Mouse (Mus musculus) midbrain, embryonic 14.5 days (tissue): Measurements from ENCODE around the gene Slc25a51. TPM values are rescaled to one million over a fixed set of nuclear protein-coding genes. Genes with fewer than 3 reads are reported as not detected.
A peak's percentile ranks its signal among the peaks of the same experiment; 100 is the strongest.

Experiments used
- ATAC-seq: fragments of 200-750 bp; cut with Nextera tagmentation; 2 replicates; pipeline ENCODE4 v1.8.0; 2017; ENCODE audit warnings: moderate number of reproducible peaks, moderate library complexity; ENCODE audit not compliant: low FRiP score, low TSS enrichment
- DNase-seq: peaks from one replicate; pipeline ENCODE4 v3.0.0-alpha.2; 2015
- H3K27ac ChIP-seq: fragments of 300-500 bp; sonication (generic); replicated peaks from 2 replicates; pipeline ENCODE4 v1.5.1; 2014; ENCODE audit warnings: mild to moderate bottlenecking, low read depth, low read length, moderate library complexity
- H3K27me3 ChIP-seq: fragments of 300-500 bp; sonication (generic); 2 replicates; pipeline ENCODE4 v1.6.1; 2014; ENCODE audit warnings: low read length, control low read depth, mixed read lengths; ENCODE audit not compliant: control insufficient read depth, insufficient read depth
- H3K36me3 ChIP-seq: fragments of 300-500 bp; sonication (generic); 2 replicates; pipeline ENCODE4 v1.6.1; 2014; ENCODE audit warnings: low read length, control low read depth; ENCODE audit not compliant: control insufficient read depth, insufficient read depth
- H3K4me1 ChIP-seq: fragments of 300-500 bp; sonication (generic); 2 replicates; pipeline ENCODE4 v1.6.1; 2014; ENCODE audit warnings: mild to moderate bottlenecking, antibody characterized with exemption, low read length, control low read depth; ENCODE audit not compliant: control insufficient read depth, insufficient read depth
- H3K4me2 ChIP-seq: fragments of 300-500 bp; sonication (generic); 2 replicates; pipeline ENCODE4 v1.6.1; 2014; ENCODE audit warnings: mild to moderate bottlenecking, low read length, moderate library complexity
- H3K4me3 ChIP-seq: fragments of 300-500 bp; sonication (generic); replicated peaks from 2 replicates; pipeline ENCODE4 v1.5.1; 2014; ENCODE audit warnings: low read depth, low read length
- H3K9ac ChIP-seq: fragments of 300-500 bp; sonication (generic); replicated peaks from 2 replicates; pipeline ENCODE4 v1.6.1; 2014; ENCODE audit warnings: mild to moderate bottlenecking, low read length, moderate library complexity
- H3K9me3 ChIP-seq: fragments of 300-500 bp; sonication (generic); 2 replicates; pipeline ENCODE4 v1.6.1; 2016; ENCODE audit warnings: low read length, control low read depth, mixed read lengths; ENCODE audit not compliant: control insufficient read depth
- WGBS: fragments of 180-500 bp; shearing (Covaris S2); extraction: QIAGEN DNeasy Blood & Tissue Kit; methylation state at CpG from one replicate; pipeline ENCODE4 v1.1.7; 2014; 5-methylcytosine and 5-hydroxymethylcytosine counted together
- polyA plus RNA-seq: library from polyadenylated mRNA; unstranded; fragments of >200 nt; fragmentation: Nextera tagmentation; extraction: Ambion mirVana; gene quantifications from 2 replicates; pipeline ENCODE4 v1.2.1, GENCODE M21; 2014

Gene Slc25a51
- polyA plus RNA-seq, 1 experiment from 2014 or later: 79.5 TPM

DNA sequence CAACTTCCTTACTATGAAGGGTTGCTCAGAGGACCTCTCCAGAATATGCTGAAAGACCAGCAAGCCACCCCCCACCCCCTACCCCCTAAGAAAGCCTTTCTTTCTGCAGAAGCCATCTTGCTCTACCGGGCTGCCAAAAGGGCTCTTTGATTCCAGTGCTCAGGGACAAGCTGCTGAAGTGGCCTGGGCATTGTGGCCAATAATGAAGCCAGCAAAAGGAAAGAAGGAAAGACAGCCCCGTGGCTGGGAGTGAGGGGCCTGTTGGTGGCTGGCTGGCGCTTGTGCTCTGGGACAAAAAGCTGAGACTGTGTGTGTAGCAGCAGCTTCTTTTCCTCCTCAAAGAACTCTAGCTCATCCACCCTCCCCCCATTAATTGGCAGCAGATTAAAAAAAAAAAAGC is 12.2 kb upstream of the Slc25a51 start:
- Histone ChIP-seq H3K9me3 (no peaks in the 10 kb centered on the region), H3K36me3 (no peaks in the 10 kb centered on the region), H3K27ac (0 out of 2 replicates have a peak overlapping the region, but pooled peaks have one; percentile 8), H3K4me2 (no peak overlapping the region), H3K27me3 (no peaks in the 10 kb centered on the region), H3K4me1 (peaks cover 11% of the 10 kb centered on the region), H3K9ac (no peak overlapping the region), H3K4me3 (no peak overlapping the region)
- no peak for DNase-seq
- no peak for ATAC-seq
- 29% methylated on average over 3 of the region's 3 CpGs for WGBS

- H3K4me2 ChIP-seq: no peak overlapping the region
- ATAC-seq (no peak), DNase-seq (no peak)
- H3K36me3 ChIP-seq: no peaks in the 10 kb centered on the region
- H3K4me3 ChIP-seq: no peak overlapping the region
- WGBS: 79% methylated on average over 4 of the region's 4 CpGs
- H3K27me3 ChIP-seq: no peaks in the 10 kb centered on the region
- no peak overlapping the region for H3K9ac ChIP-seq
- peaks cover 11% of the 10 kb centered on the region for H3K4me1 ChIP-seq
- no peak overlapping the region for H3K27ac ChIP-seq
- no peaks in the 10 kb centered on the region for H3K9me3 ChIP-seq
Measured at GRCm38 (mm10) chr4:45419051-45419450, 10.5 kb upstream of the Slc25a51 start.

- peak; percentile 88 for DNase-seq
- Histone ChIP-seq H3K27ac (no peak overlapping the region), H3K27me3 (no peaks in the 10 kb centered on the region), H3K9me3 (no peaks in the 10 kb centered on the region), H3K4me3 (no peak overlapping the region), H3K9ac (no peak overlapping the region; the same call in 1 of the 2 replicates), H3K4me1 (peaks cover 11% of the 10 kb centered on the region; the same call in 1 of the 2 replicates), H3K4me2 (peak overlapping the region; percentile 33), H3K36me3 (no peaks in the 10 kb centered on the region)
- WGBS: 13% methylated on average over 11 of the region's 11 CpGs
- peak; percentile 62; the same call in 1 of the 2 replicates for ATAC-seq
Measured at GRCm38 (mm10) chr4:45418229-45418950, 9.8 kb upstream of the Slc25a51 start.

DNA sequence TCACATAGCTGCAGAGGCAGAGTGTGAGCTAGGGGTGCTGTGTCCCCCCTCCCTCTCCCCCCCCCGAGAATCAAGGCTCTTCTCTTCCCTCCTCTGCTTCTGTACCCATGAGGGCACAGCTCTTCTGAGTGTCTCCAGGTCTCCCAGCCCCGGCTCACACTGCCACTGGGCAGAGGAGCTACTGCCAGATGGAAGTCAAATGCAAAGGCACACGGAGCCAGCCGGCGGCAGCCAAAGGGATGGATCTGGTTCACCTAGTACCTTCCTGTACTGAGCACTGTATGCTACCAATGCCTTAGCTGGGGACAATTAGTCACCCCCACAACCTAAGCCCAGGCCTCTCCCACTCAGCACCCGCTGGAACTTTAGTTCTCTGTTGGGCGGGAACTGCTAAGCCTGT is 7.7 kb upstream of the Slc25a51 start:
- H3K9ac ChIP-seq: no peak overlapping the region
- no peaks in the 10 kb centered on the region for H3K36me3 ChIP-seq
- H3K4me3 ChIP-seq: no peak overlapping the region
- DNase-seq (no peak), ATAC-seq (no peak)
- peaks cover 7% of the 10 kb centered on the region; the same call in 1 of the 2 replicates for H3K4me1 ChIP-seq
- H3K27me3 ChIP-seq: no peaks in the 10 kb centered on the region
- H3K9me3 ChIP-seq: no peaks in the 10 kb centered on the region
- no peak overlapping the region for H3K27ac ChIP-seq
- H3K4me2 ChIP-seq: no peak overlapping the region
- 71% methylated on average over 7 of the region's 7 CpGs for WGBS

DNA sequence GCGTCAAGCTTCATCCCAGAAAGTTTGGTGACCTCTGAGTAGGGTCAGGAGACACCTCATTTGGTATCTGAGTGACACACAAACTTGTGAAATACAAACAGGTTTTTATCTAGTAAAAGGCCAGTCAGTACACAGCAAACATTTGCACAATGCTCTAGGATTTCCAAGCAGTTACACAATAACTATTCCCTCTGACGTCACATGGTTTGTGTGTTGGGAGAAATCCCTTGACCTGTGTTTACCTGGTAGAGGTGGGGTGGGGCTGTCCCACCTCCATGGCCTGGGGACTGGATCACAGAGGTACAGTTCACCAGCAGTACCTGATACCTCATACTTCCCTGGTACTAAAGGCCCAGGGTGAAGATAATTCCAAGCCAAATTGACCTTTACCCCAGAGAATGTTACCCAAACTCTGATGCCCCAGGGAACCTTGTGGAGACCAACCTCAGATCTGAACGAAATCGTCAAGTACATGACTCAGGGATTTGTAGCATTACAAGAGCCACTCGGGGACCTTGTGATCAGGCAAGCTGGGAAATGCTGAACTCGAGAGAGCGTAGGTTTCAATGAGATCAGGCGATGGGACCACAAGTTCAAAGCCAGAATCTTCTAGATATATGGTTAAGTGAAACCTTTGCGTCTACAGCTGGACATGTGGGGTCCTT is 5.2 kb upstream of the Slc25a51 start:
- ATAC-seq: no peak
- no peak overlapping the region for H3K9ac ChIP-seq
- DNase-seq: no peak
- no peaks in the 10 kb centered on the region for H3K9me3 ChIP-seq
- H3K4me2 ChIP-seq: no peak overlapping the region
- H3K4me3 ChIP-seq: no peak overlapping the region
- no peaks in the 10 kb centered on the region for H3K27me3 ChIP-seq
- peaks cover 6% of the 10 kb centered on the region; the same call in 1 of the 2 replicates for H3K4me1 ChIP-seq
- no peaks in the 10 kb centered on the region for H3K36me3 ChIP-seq
- WGBS: 86% methylated on average over 9 of the region's 9 CpGs
- H3K27ac ChIP-seq: no peak overlapping the region

DNA sequence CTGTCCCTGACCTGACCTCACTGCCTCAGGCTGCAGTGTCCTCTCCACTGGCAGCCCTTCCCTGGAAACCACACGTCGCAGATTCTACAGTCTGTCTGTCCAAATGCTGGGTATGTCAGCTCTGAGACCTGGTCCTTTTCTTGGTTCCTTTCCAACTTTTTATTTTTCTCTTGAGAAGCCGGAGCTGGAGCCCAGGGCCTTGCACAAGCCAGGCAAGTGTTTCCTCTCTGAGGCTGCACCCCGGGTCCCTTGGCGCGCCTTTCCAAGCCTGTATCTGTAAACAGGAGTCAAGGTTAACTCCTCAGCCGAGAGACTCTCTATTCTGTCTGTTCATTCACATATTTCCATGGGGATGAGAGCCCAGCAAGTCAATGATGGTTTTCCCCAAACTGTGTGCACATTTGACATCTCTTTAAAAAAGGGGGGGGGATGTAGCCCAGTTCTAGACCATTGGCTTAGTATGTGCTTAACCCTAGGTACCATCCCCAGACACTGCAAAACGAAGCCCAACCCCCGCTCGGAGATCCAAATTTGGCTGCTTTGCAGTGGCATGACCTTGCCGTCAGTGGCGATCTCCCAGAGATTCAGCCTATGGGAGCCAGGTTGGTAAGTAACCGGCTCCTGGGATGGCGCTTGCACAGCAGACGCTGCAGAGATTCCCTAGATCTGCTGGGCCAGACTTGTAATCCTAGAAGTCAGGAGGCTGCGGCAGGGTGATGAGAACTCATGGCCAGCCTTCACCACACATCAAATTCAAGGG is 4.0 kb upstream of the Slc25a51 start:
- H3K27me3 ChIP-seq: no peaks in the 10 kb centered on the region
- WGBS: 77% methylated on average over 16 of the region's 16 CpGs
- H3K4me3 ChIP-seq: no peak overlapping the region
- H3K9me3 ChIP-seq: no peaks in the 10 kb centered on the region
- H3K36me3 ChIP-seq: no peaks in the 10 kb centered on the region
- no peak overlapping the region for H3K4me2 ChIP-seq
- DNase-seq: no peak
- no peak for ATAC-seq
- no peak overlapping the region for H3K27ac ChIP-seq
- peaks cover 8% of the 10 kb centered on the region; the same call in 1 of the 2 replicates for H3K4me1 ChIP-seq
- H3K9ac ChIP-seq: no peak overlapping the region

GRCm38 (mm10) chr4:45411181-45411790 is 2.7 kb upstream of the Slc25a51 start:
- no peak overlapping the region for H3K27ac ChIP-seq
- no peak overlapping the region for H3K4me3 ChIP-seq
- H3K27me3 ChIP-seq: no peaks in the 10 kb centered on the region
- H3K4me2 ChIP-seq: no peak overlapping the region
- H3K4me1 ChIP-seq: peaks cover 21% of the 10 kb centered on the region
- no peak for ATAC-seq
- H3K9ac ChIP-seq: no peak overlapping the region
- no peak for DNase-seq
- whole genome bisulfite sequencing: 86% methylated on average over 8 of the region's 8 CpGs
- no peaks in the 10 kb centered on the region for H3K9me3 ChIP-seq
- no peaks in the 10 kb centered on the region for H3K36me3 ChIP-seq

DNA sequence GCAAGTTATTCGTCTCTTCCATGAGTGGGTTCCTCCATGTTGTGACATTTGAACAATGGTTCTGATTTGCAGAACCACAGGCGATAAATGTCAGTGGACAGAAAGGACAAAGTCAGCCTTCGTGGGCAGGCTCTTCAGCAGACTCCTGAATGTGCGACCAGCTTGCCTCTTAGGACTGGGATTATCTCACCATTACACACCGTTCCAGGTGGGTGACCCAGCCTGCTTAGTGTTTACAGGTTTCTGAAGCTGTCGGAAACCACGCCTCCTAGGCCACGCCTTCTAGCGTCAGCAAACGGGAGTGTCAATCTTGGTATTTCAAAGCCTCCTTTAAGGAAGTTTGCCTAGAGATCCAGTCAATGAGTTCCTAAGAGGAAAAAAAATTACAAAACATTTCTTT is 704 bp upstream of the Slc25a51 start:
- DNase-seq (peak; percentile 81), ATAC-seq (peak; percentile 27; the same call in 1 of the 2 replicates)
- Histone ChIP-seq H3K4me2 (peak overlapping the region; percentile 57), H3K9ac (peak overlapping the region; percentile 96), H3K36me3 (peaks cover 4% of the 10 kb centered on the region), H3K27ac (peak overlapping the region; percentile 92), H3K4me3 (peak overlapping the region; percentile 98), H3K9me3 (no peaks in the 10 kb centered on the region), H3K27me3 (no peaks in the 10 kb centered on the region), H3K4me1 (peaks cover 23% of the 10 kb centered on the region)
- WGBS: under 1% methylated on average over 10 of the region's 10 CpGs
